Mouse (Mus musculus): ENCODE results near the gene Sdhb. TPM values are rescaled to one million over a fixed set of nuclear protein-coding genes. Genes with fewer than 3 reads are reported as not detected.
A peak's percentile ranks its signal among the peaks of the same experiment; 100 is the strongest.

The Sdhb gene
- total RNA-seq, 2 experiments from 2014 or later, result 183 to 190 TPM

GRCm38 (mm10) chr4:140947487-140948440, 13.2 kb upstream of the Sdhb start:
- no peak for DNase-seq (ENCODE audit: low spot score in 2 of 2)

- DNase-seq (ENCODE audit: low spot score in 2 of 2), result no peak
Observed at GRCm38 (mm10) chr4:140948481-140948880, 12.5 kb upstream of the Sdhb start.

- no peak for DNase-seq (ENCODE audit: low spot score in 2 of 2)
Observed at GRCm38 (mm10) chr4:140949052-140949451, 12.0 kb upstream of the Sdhb start.

GRCm38 (mm10) chr4:140949616-140950015, 11.4 kb upstream of the Sdhb start:
- DNase-seq (ENCODE audit: low spot score in 2 of 2), result no peak

GRCm38 (mm10) chr4:140950574-140950973, 10.4 kb upstream of the Sdhb start:
- no peak for DNase-seq (ENCODE audit: low spot score in 2 of 2)

- DNase-seq (ENCODE audit: low spot score in 2 of 2), result no peak
Observed at GRCm38 (mm10) chr4:140951861-140952641, 9.0 kb upstream of the Sdhb start.

- DNase-seq (ENCODE audit: low spot score in 2 of 2), result peak in 1 of 2 experiments; percentile 55
Observed at GRCm38 (mm10) chr4:140957131-140957702, 3.8 kb upstream of the Sdhb start.

GRCm38 (mm10) chr4:140957725-140958124, 3.3 kb upstream of the Sdhb start:
- peak; percentile 61 to 87 for DNase-seq (ENCODE audit: low spot score in 2 of 2)

- DNase-seq (ENCODE audit: low spot score in 2 of 2), result no peak
Observed at GRCm38 (mm10) chr4:140958319-140958718, 2.7 kb upstream of the Sdhb start.

- no peak for DNase-seq (ENCODE audit: low spot score in 2 of 2)
Observed at GRCm38 (mm10) chr4:140959128-140959679, 1.8 kb upstream of the Sdhb start.

GRCm38 (mm10) chr4:140959715-140960479, 1.1 kb upstream of the Sdhb start:
- no peak for DNase-seq (ENCODE audit: low spot score in 2 of 2)

GRCm38 (mm10) chr4:140961467-140962206, 634 bp downstream of the Sdhb start:
- no peak for DNase-seq (ENCODE audit: low spot score in 2 of 2)

GRCm38 (mm10) chr4:140962207-140962909, 1.4 kb downstream of the Sdhb start:
- no peak for DNase-seq (ENCODE audit: low spot score in 2 of 2)

- no peak for DNase-seq (ENCODE audit: low spot score in 2 of 2)
Observed at GRCm38 (mm10) chr4:140962950-140963349, 1.9 kb downstream of the Sdhb start.

- DNase-seq (ENCODE audit: low spot score in 2 of 2), result no peak
Observed at GRCm38 (mm10) chr4:140963941-140964597, 3.1 kb downstream of the Sdhb start.

GRCm38 (mm10) chr4:140964620-140965019, 3.6 kb downstream of the Sdhb start:
- DNase-seq (ENCODE audit: low spot score in 2 of 2), result peak; percentile 64 to 89

- DNase-seq (ENCODE audit: low spot score in 2 of 2), result no peak
Observed at GRCm38 (mm10) chr4:140967386-140968159, 6.6 kb downstream of the Sdhb start.

GRCm38 (mm10) chr4:140971691-140972090, 10.7 kb downstream of the Sdhb start:
- no peak for DNase-seq (ENCODE audit: low spot score in 2 of 2)
